Mouse (Mus musculus) liver, embryonic 12.5 days (tissue): ENCODE data around the gene Adcy5. TPM values are rescaled to one million over a fixed set of nuclear protein-coding genes. Genes with fewer than 3 reads are reported as not detected.
A peak's percentile ranks its signal among the peaks of the same experiment; 100 is the strongest.

ENCODE experiments used
- ATAC-seq: fragments of 200-750 bp; cut with Nextera tagmentation; 2 replicates; pipeline ENCODE4 v1.8.0; 2017; ENCODE audit warnings: moderate number of reproducible peaks, mild to moderate bottlenecking, moderate library complexity
- H3K27ac ChIP-seq: fragments of 300-500 bp; sonication (generic); 2 replicates; pipeline ENCODE4 v1.5.1; 2016; ENCODE audit warnings: mild to moderate bottlenecking
- H3K27me3 ChIP-seq: fragments of 300-500 bp; sonication (generic); replicated peaks from 2 replicates; pipeline ENCODE4 v1.6.1; 2016; ENCODE audit warnings: mild to moderate bottlenecking, moderate library complexity
- H3K36me3 ChIP-seq: fragments of 300-500 bp; sonication (generic); 2 replicates; pipeline ENCODE4 v1.6.1; 2016; ENCODE audit warnings: mild to moderate bottlenecking, moderate library complexity
- H3K4me1 ChIP-seq: fragments of 300-500 bp; sonication (generic); 2 replicates; pipeline ENCODE4 v1.6.1; 2016
- H3K4me2 ChIP-seq: fragments of 300-500 bp; sonication (generic); 2 replicates; pipeline ENCODE4 v1.6.1; 2016; ENCODE audit warnings: mild to moderate bottlenecking, moderate library complexity
- H3K4me3 ChIP-seq: fragments of 300-500 bp; sonication (generic); 2 replicates; pipeline ENCODE4 v1.5.1; 2016; ENCODE audit warnings: mild to moderate bottlenecking, moderate library complexity
- H3K9ac ChIP-seq: fragments of 300-500 bp; sonication (generic); 2 replicates; pipeline ENCODE4 v1.6.1; 2016; ENCODE audit warnings: mild to moderate bottlenecking, moderate library complexity
- H3K9me3 ChIP-seq: fragments of 300-500 bp; sonication (generic); replicated peaks from 2 replicates; pipeline ENCODE4 v1.6.1; 2016; ENCODE audit warnings: mild to moderate bottlenecking, moderate library complexity
- WGBS: fragments of 180-500 bp; shearing (Covaris S2); methylation state at CpG from one replicate; pipeline ENCODE4 v1.1.7; 2016; ENCODE audit not compliant: insufficient replicate concordance; 5-methylcytosine and 5-hydroxymethylcytosine counted together
- polyA plus RNA-seq: library from polyadenylated mRNA; unstranded; fragments of >200 nt; fragmentation: Nextera tagmentation; extraction: Ambion mirVana; gene quantifications from 2 replicates; pipeline ENCODE4 v1.2.1, GENCODE M21; 2016

Adcy5 gene
- polyA plus RNA-seq, 1 experiment from 2014 or later: 0.27 TPM

GRCm38 (mm10) chr16:35247364-35247763, 92.7 kb downstream of the Adcy5 start:
- no peak overlapping the region for H3K4me2 ChIP-seq
- H3K9me3 ChIP-seq: no peaks in the 10 kb centered on the region
- no peak overlapping the region for H3K9ac ChIP-seq
- no peak overlapping the region for H3K27ac ChIP-seq
- 48% methylated on average over 3 of the region's 3 CpGs for WGBS
- H3K36me3 ChIP-seq: no peaks in the 10 kb centered on the region
- H3K4me1 ChIP-seq: no peaks in the 10 kb centered on the region
- no peak for ATAC-seq
- 0 out of 2 replicates have a peak, but pooled peaks cover 5% of the 10 kb centered on the region for H3K27me3 ChIP-seq
- no peak overlapping the region for H3K4me3 ChIP-seq

- H3K9me3 ChIP-seq: no peaks in the 10 kb centered on the region
- no peak overlapping the region for H3K27ac ChIP-seq
- no peak for ATAC-seq
- H3K4me1 ChIP-seq: no peaks in the 10 kb centered on the region
- 46% methylated on average over 9 of the region's 9 CpGs for WGBS
- no peak overlapping the region for H3K4me3 ChIP-seq
- H3K36me3 ChIP-seq: no peaks in the 10 kb centered on the region
- no peak overlapping the region for H3K9ac ChIP-seq
- 0 out of 2 replicates have a peak, but pooled peaks cover 5% of the 10 kb centered on the region for H3K27me3 ChIP-seq
- H3K4me2 ChIP-seq: no peak overlapping the region
Measured at GRCm38 (mm10) chr16:35248825-35249224, 94.1 kb downstream of the Adcy5 start.

GRCm38 (mm10) chr16:35249763-35250162, 95.1 kb downstream of the Adcy5 start:
- 82% methylated on average over 6 of the region's 6 CpGs for WGBS
- H3K4me3 ChIP-seq: no peak overlapping the region
- no peaks in the 10 kb centered on the region for H3K9me3 ChIP-seq
- H3K27ac ChIP-seq: no peak overlapping the region
- H3K4me2 ChIP-seq: no peak overlapping the region
- H3K9ac ChIP-seq: no peak overlapping the region
- ATAC-seq: no peak
- H3K4me1 ChIP-seq: no peaks in the 10 kb centered on the region
- 0 out of 2 replicates have a peak, but pooled peaks cover 5% of the 10 kb centered on the region for H3K27me3 ChIP-seq
- H3K36me3 ChIP-seq: no peaks in the 10 kb centered on the region

GRCm38 (mm10) chr16:35251690-35252089, 97.0 kb downstream of the Adcy5 start:
- 0 out of 2 replicates have a peak, but pooled peaks cover 5% of the 10 kb centered on the region for H3K27me3 ChIP-seq
- no peak overlapping the region for H3K4me2 ChIP-seq
- H3K4me1 ChIP-seq: no peaks in the 10 kb centered on the region
- WGBS: 71% methylated on average over 6 of the region's 6 CpGs
- no peak overlapping the region for H3K9ac ChIP-seq
- ATAC-seq: no peak
- no peak overlapping the region for H3K4me3 ChIP-seq
- H3K9me3 ChIP-seq: no peaks in the 10 kb centered on the region
- H3K27ac ChIP-seq: no peak overlapping the region
- no peaks in the 10 kb centered on the region for H3K36me3 ChIP-seq

GRCm38 (mm10) chr16:35252967-35253366, 98.3 kb downstream of the Adcy5 start:
- 0 out of 2 replicates have a peak, but pooled peaks cover 5% of the 10 kb centered on the region for H3K27me3 ChIP-seq
- H3K9ac ChIP-seq: no peak overlapping the region
- no peak overlapping the region for H3K4me2 ChIP-seq
- H3K4me1 ChIP-seq: no peaks in the 10 kb centered on the region
- no peak for ATAC-seq
- no peaks in the 10 kb centered on the region for H3K36me3 ChIP-seq
- H3K9me3 ChIP-seq: no peaks in the 10 kb centered on the region
- WGBS: 50% methylated on average over 6 of the region's 6 CpGs
- no peak overlapping the region for H3K27ac ChIP-seq
- no peak overlapping the region for H3K4me3 ChIP-seq

- Histone ChIP-seq H3K9me3 (no peaks in the 10 kb centered on the region), H3K4me3 (no peak overlapping the region), H3K4me2 (no peak overlapping the region), H3K27me3 (0 out of 2 replicates have a peak, but pooled peaks cover 5% of the 10 kb centered on the region), H3K36me3 (no peaks in the 10 kb centered on the region), H3K4me1 (no peaks in the 10 kb centered on the region), H3K27ac (no peak overlapping the region), H3K9ac (no peak overlapping the region)
- no peak for ATAC-seq
- 66% methylated on average over 11 of the region's 11 CpGs for WGBS
Measured at GRCm38 (mm10) chr16:35255981-35256380, 101.3 kb downstream of the Adcy5 start.

GRCm38 (mm10) chr16:35270353-35270934, 115.8 kb downstream of the Adcy5 start:
- H3K36me3 ChIP-seq: no peaks in the 10 kb centered on the region
- H3K9me3 ChIP-seq: no peaks in the 10 kb centered on the region
- H3K27ac ChIP-seq: no peak overlapping the region
- H3K4me3 ChIP-seq: no peak overlapping the region
- ATAC-seq: 0 out of 2 replicates have a peak, but pooled peaks have one; percentile 10
- 41% methylated on average over 10 of the region's 10 CpGs for WGBS
- no peaks in the 10 kb centered on the region for H3K4me1 ChIP-seq
- no peak overlapping the region for H3K4me2 ChIP-seq
- no peak overlapping the region for H3K9ac ChIP-seq
- H3K27me3 ChIP-seq: peaks cover 29% of the 10 kb centered on the region

- H3K9ac ChIP-seq: no peak overlapping the region
- no peaks in the 10 kb centered on the region for H3K4me1 ChIP-seq
- no peak overlapping the region for H3K27ac ChIP-seq
- no peaks in the 10 kb centered on the region for H3K9me3 ChIP-seq
- ATAC-seq: no peak
- H3K36me3 ChIP-seq: no peaks in the 10 kb centered on the region
- H3K4me3 ChIP-seq: no peak overlapping the region
- 68% methylated on average over 6 of the region's 6 CpGs for WGBS
- H3K27me3 ChIP-seq: peaks cover 34% of the 10 kb centered on the region
- no peak overlapping the region for H3K4me2 ChIP-seq
Measured at GRCm38 (mm10) chr16:35270945-35271344, 116.3 kb downstream of the Adcy5 start.

GRCm38 (mm10) chr16:35271572-35271971, 116.9 kb downstream of the Adcy5 start:
- Histone ChIP-seq H3K9ac (no peak overlapping the region), H3K9me3 (no peaks in the 10 kb centered on the region), H3K27me3 (peaks cover 37% of the 10 kb centered on the region), H3K36me3 (no peaks in the 10 kb centered on the region), H3K4me2 (no peak overlapping the region), H3K4me3 (no peak overlapping the region), H3K4me1 (no peaks in the 10 kb centered on the region), H3K27ac (no peak overlapping the region)
- ATAC-seq: no peak
- 44% methylated on average over 4 of the region's 4 CpGs for WGBS

GRCm38 (mm10) chr16:35272417-35272816, 117.7 kb downstream of the Adcy5 start:
- 53% methylated on average over 4 of the region's 4 CpGs for WGBS
- no peaks in the 10 kb centered on the region for H3K9me3 ChIP-seq
- H3K27ac ChIP-seq: no peak overlapping the region
- no peaks in the 10 kb centered on the region for H3K4me1 ChIP-seq
- peaks cover 37% of the 10 kb centered on the region for H3K27me3 ChIP-seq
- H3K4me3 ChIP-seq: no peak overlapping the region
- H3K4me2 ChIP-seq: no peak overlapping the region
- ATAC-seq: no peak
- H3K9ac ChIP-seq: no peak overlapping the region
- no peaks in the 10 kb centered on the region for H3K36me3 ChIP-seq

- Histone ChIP-seq H3K27me3 (peaks cover 28% of the 10 kb centered on the region), H3K4me2 (no peak overlapping the region), H3K4me3 (no peak overlapping the region), H3K36me3 (no peaks in the 10 kb centered on the region), H3K9me3 (no peaks in the 10 kb centered on the region), H3K9ac (no peak overlapping the region), H3K27ac (no peak overlapping the region), H3K4me1 (no peaks in the 10 kb centered on the region)
- WGBS: 67% methylated on average over 6 of the region's 6 CpGs
- ATAC-seq: no peak
Measured at GRCm38 (mm10) chr16:35278166-35278565, 123.5 kb downstream of the Adcy5 start.

- Histone ChIP-seq H3K4me3 (no peak overlapping the region), H3K27ac (no peak overlapping the region), H3K9me3 (no peaks in the 10 kb centered on the region), H3K36me3 (no peaks in the 10 kb centered on the region), H3K4me2 (no peak overlapping the region), H3K27me3 (no peaks in the 10 kb centered on the region), H3K4me1 (no peaks in the 10 kb centered on the region), H3K9ac (no peak overlapping the region)
- WGBS: 84% methylated on average over 2 of the region's 2 CpGs
- ATAC-seq: no peak
Measured at GRCm38 (mm10) chr16:35282456-35282855, 127.8 kb downstream of the Adcy5 start.

GRCm38 (mm10) chr16:35285821-35286220, 131.1 kb downstream of the Adcy5 start:
- Histone ChIP-seq H3K9me3 (no peaks in the 10 kb centered on the region), H3K4me2 (no peak overlapping the region), H3K36me3 (no peaks in the 10 kb centered on the region), H3K27ac (no peak overlapping the region), H3K4me3 (no peak overlapping the region), H3K4me1 (no peaks in the 10 kb centered on the region), H3K27me3 (0 out of 2 replicates have a peak, but pooled peaks cover 5% of the 10 kb centered on the region), H3K9ac (no peak overlapping the region)
- no peak for ATAC-seq
- WGBS: 66% methylated on average over 9 of the region's 9 CpGs
